Mouse (Mus musculus) E14TG2a.4 (cell line): Measurements from ENCODE around the gene Dnmbp.

ENCODE experiments used
- CTCF ChIP-seq: conservative IDR thresholded peaks from 2 replicates; pipeline ENCODE4 v1.5.1; 2014; ENCODE audit warnings: low read length
- NANOG ChIP-seq: IDR thresholded peaks from 2 replicates; pipeline ENCODE4 v1.6.1; 2014; ENCODE audit warnings: borderline replicate concordance, low read length, mixed read lengths
- POU5F1 ChIP-seq: IDR thresholded peaks from 2 replicates; pipeline ENCODE4 v1.6.1; 2014; ENCODE audit warnings: low read length, borderline replicate concordance

DNA sequence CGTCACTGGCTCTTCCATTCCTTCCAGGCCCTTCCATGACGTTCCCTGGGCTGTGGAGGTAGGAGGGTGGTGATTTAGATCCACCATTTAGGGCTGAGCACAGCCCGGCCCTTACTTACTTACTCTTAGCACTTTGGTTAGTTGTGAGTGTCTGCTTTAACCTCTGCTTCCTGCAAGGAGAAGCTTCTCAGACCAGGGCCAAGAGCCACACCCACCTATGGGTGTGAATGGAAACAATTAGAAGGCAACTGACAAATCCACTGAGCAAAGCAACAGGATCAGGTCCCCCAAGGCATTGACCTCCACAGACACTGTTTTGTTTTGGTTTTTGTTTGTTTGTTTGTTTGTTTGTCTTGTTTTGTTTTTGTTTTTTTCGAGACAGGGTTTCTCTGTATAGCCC lies 130.7 kb downstream of the Dnmbp start:
- no peak for TF ChIP-seq CTCF
- TF ChIP-seq POU5F1 = no peak
- no peak for TF ChIP-seq NANOG
